Mouse (Mus musculus) E14TG2a.4 (cell line): ENCODE results near the gene Nek4.

Source experiments
- CTCF ChIP-seq: conservative IDR thresholded peaks from 2 replicates; pipeline ENCODE4 v1.5.1; 2014; ENCODE audit warnings: low read length
- NANOG ChIP-seq: IDR thresholded peaks from 2 replicates; pipeline ENCODE4 v1.6.1; 2014; ENCODE audit warnings: borderline replicate concordance, low read length, mixed read lengths
- POU5F1 ChIP-seq: IDR thresholded peaks from 2 replicates; pipeline ENCODE4 v1.6.1; 2014; ENCODE audit warnings: low read length, borderline replicate concordance

GRCm38 (mm10) chr14:30916516-30916915 is 34.7 kb upstream of the Nek4 start:
- TF ChIP-seq CTCF (no peak), POU5F1 (no peak), NANOG (no peak)
